Mouse (Mus musculus) large intestine, adult 2 months (tissue): ENCODE data around the gene Rbp7. TPM values are rescaled to one million over a fixed set of nuclear protein-coding genes. Genes with fewer than 3 reads are reported as not detected.
"Not testable (repeated sequence)": the region's sequence is repeated elsewhere in the genome, so short reads cannot be mapped to it uniquely, and the experiment has no call there.

Experiments
- DNase-seq: peaks from one replicate; pipeline ENCODE4 v3.0.0-alpha.2; 2012; ENCODE audit warnings: low read depth, low spot score
- WGBS: fragments of 180-500 bp; shearing (Covaris S2); methylation state at CpG from one replicate; pipeline ENCODE4 v1.1.7; 2018; 5-methylcytosine and 5-hydroxymethylcytosine counted together
- polyA plus RNA-seq: library from polyadenylated mRNA; depleted of rRNA; stranded (reverse); fragments of >200 nt; gene quantifications from 2 replicates; pipeline ENCODE4 v1.2.3, GENCODE M21; 2012; rRNA removed

The Rbp7 gene
- polyA plus RNA-seq, result 9.4 and 10.4 TPM in 2 replicates

- DNase-seq, result no peak
- WGBS, result 30% methylated on average over 8 of the region's 8 CpGs
These were observed at the start of gene Rbp7 for GRCm38 (mm10) chr4:149454879-149455278. TSS of gene Rbp7 (minus strand) at chr4:149454978.

- WGBS, result 79% methylated on average over 5 of the region's 5 CpGs
- no peak for DNase-seq
These were observed 49.6 kb upstream of the Rbp7 start for GRCm38 (mm10) chr4:149504363-149504762.

- DNase-seq, result no peak
- 86% methylated on average over 5 of the region's 5 CpGs for WGBS
These were observed 45.0 kb upstream of the Rbp7 start for GRCm38 (mm10) chr4:149499790-149500189.

GRCm38 (mm10) chr4:149498901-149499300, 44.1 kb upstream of the Rbp7 start:
- WGBS, result 87% methylated on average over 8 of the region's 8 CpGs
- no peak for DNase-seq

GRCm38 (mm10) chr4:149496612-149497011, 41.8 kb upstream of the Rbp7 start:
- WGBS, result 68% methylated on average over 2 of the region's 2 CpGs
- no peak for DNase-seq

- 97% methylated on average over 3 of the region's 3 CpGs for WGBS
- DNase-seq, result no peak
These were observed 36.4 kb upstream of the Rbp7 start for GRCm38 (mm10) chr4:149491151-149491550.

GRCm38 (mm10) chr4:149489415-149490240, 34.9 kb upstream of the Rbp7 start:
- WGBS, result 31% methylated on average over 14 of the region's 14 CpGs
- DNase-seq, result peak; percentile 78

GRCm38 (mm10) chr4:149487729-149488128, 33.0 kb upstream of the Rbp7 start:
- WGBS, result 94% methylated on average over 12 of the region's 12 CpGs
- no peak for DNase-seq

GRCm38 (mm10) chr4:149485825-149486206, 31.0 kb upstream of the Rbp7 start:
- peak; percentile 39 for DNase-seq
- WGBS, result 0% methylated on average over 10 of the region's 10 CpGs

- DNase-seq, result peak; percentile 83
- under 1% methylated on average over 60 of the region's 60 CpGs for WGBS
These were observed 30.5 kb upstream of the Rbp7 start, which contains the start of the genes Nmnat1 and Lzic for GRCm38 (mm10) chr4:149485053-149485824. TSS of gene Nmnat1 (minus strand) at chr4:149485202. TSS of gene Lzic (plus strand) at chr4:149485229.

- DNase-seq, result no peak
- 47% methylated on average over 3 of the region's 3 CpGs for WGBS
These were observed 29.8 kb upstream of the Rbp7 start for GRCm38 (mm10) chr4:149484566-149484965.

GRCm38 (mm10) chr4:149477078-149477477, 22.3 kb upstream of the Rbp7 start, which contains the start of gene Tmem274:
TSS of gene Tmem274 (plus strand) at chr4:149477378.
- DNase-seq, result no peak
- 87% methylated on average over 11 of the region's 11 CpGs for WGBS

GRCm38 (mm10) chr4:149475096-149475495, 20.3 kb upstream of the Rbp7 start:
- no peak for DNase-seq
- WGBS, result 70% methylated on average over 7 of the region's 7 CpGs

GRCm38 (mm10) chr4:149469557-149469956, 14.8 kb upstream of the Rbp7 start:
- WGBS, result 84% methylated on average over 3 of the region's 3 CpGs
- DNase-seq, result no peak

GRCm38 (mm10) chr4:149463435-149463950, 8.7 kb upstream of the Rbp7 start:
- 68% methylated on average over 6 of the region's 6 CpGs for WGBS
- DNase-seq, result no peak

- no peak for DNase-seq
- 51% methylated on average over 6 of the region's 6 CpGs for WGBS
These were observed 7.7 kb upstream of the Rbp7 start for GRCm38 (mm10) chr4:149462305-149462971.

- DNase-seq, result no peak
- WGBS, result 38% methylated on average over 5 of the region's 7 CpGs
These were observed 7.0 kb upstream of the Rbp7 start for GRCm38 (mm10) chr4:149461579-149462304.

GRCm38 (mm10) chr4:149460475-149460874, 5.7 kb upstream of the Rbp7 start:
- DNase-seq, result not testable (repeated sequence)
- 90% methylated on average over 2 of the region's 2 CpGs for WGBS

GRCm38 (mm10) chr4:149459425-149459824, 4.6 kb upstream of the Rbp7 start:
- WGBS, result 47% methylated on average over 1 of the region's 1 CpGs
- no peak for DNase-seq
